Comparison of ENCODE assay signal across 27 mouse cellular contexts in genomic region chr8:125918719-125919118, GRCm38 (mm10). TPM values are rescaled to one million over a fixed set of nuclear protein-coding genes. Genes with fewer than 3 reads are reported as not detected.
DNase-seq lines count a peak whose midpoint lies in the region; ATAC-seq and TF ChIP-seq lines count a peak whose summit lies in the region.
"Had no signal": no experiment of that assay in that cellular context is flagged by ENCODE, and none has a peak within 500 bp of the region (broad histone marks: within the 10 kb centered on the region; RNA-seq: fewer than 3 reads in every experiment).

No protein-coding gene starts in this region.

- no peaks in the 10 kb centered on the region for H3K36me3 ChIP-seq in intestine, embryonic 15.5 days
- H3K36me3 ChIP-seq in intestine, postnatal 0 days (ENCODE audit: control insufficient read depth, insufficient read depth): no peaks in the 10 kb centered on the region
- H3K36me3 ChIP-seq in stomach, postnatal 0 days (ENCODE audit: control insufficient read depth, insufficient read depth, low read length): no peaks in the 10 kb centered on the region
- no peaks in the 10 kb centered on the region for H3K36me3 ChIP-seq in midbrain, embryonic 15.5 days (replicated peaks)
- H3K36me3 ChIP-seq: hindbrain, embryonic 13.5 days; limb, embryonic 13.5 days; midbrain, embryonic 12.5 days had no signal

- H3K4me2 ChIP-seq in intestine, embryonic 15.5 days (replicated peaks): peak overlapping the region; percentile 27
- H3K4me2 ChIP-seq in intestine, postnatal 0 days (replicated peaks; ENCODE audit: low read depth): peak overlapping the region; percentile 49
- H3K4me2 ChIP-seq in stomach, postnatal 0 days (replicated peaks; ENCODE audit: low read depth): no peak overlapping the region
- no peak overlapping the region for H3K4me2 ChIP-seq in midbrain, embryonic 15.5 days
- H3K4me2 ChIP-seq: heart, embryonic 11.5 days; hindbrain, embryonic 13.5 days; limb, embryonic 13.5 days; liver, embryonic 11.5 days; midbrain, embryonic 12.5 days had no signal

- TF ChIP-seq EP300 in stomach, postnatal 0 days (optimal IDR thresholded peaks at IDR 0.05): no peak

- no peak overlapping the region for H3K4me3 ChIP-seq in intestine, embryonic 15.5 days (replicated peaks)
- no peak overlapping the region for H3K4me3 ChIP-seq in intestine, postnatal 0 days (ENCODE audit: low read depth, low read length)
- H3K4me3 ChIP-seq in stomach, postnatal 0 days (ENCODE audit: low read depth, low read length): no peak overlapping the region
- no peak overlapping the region for H3K4me3 ChIP-seq in midbrain, embryonic 15.5 days
- H3K4me3 ChIP-seq: erythroblast, embryonic 14.5 days; gastrocnemius, adult 2 months; hindbrain, embryonic 13.5 days; layer of hippocampus, adult 2 months; left cerebral cortex, adult 2 months; limb, embryonic 13.5 days; megakaryocyte, embryonic 14.5 days; midbrain, embryonic 12.5 days had no signal

- H3K27me3 ChIP-seq in intestine, embryonic 15.5 days (replicated peaks): no peaks in the 10 kb centered on the region
- H3K27me3 ChIP-seq in intestine, postnatal 0 days (replicated peaks; ENCODE audit: control insufficient read depth, insufficient read depth, low read length): no peaks in the 10 kb centered on the region
- no peaks in the 10 kb centered on the region for H3K27me3 ChIP-seq in stomach, postnatal 0 days (ENCODE audit: control insufficient read depth, insufficient read depth, low read length)
- H3K27me3 ChIP-seq in midbrain, embryonic 15.5 days (replicated peaks): no peaks in the 10 kb centered on the region

- H3K9ac ChIP-seq in intestine, embryonic 15.5 days: no peak overlapping the region
- no peak overlapping the region for H3K9ac ChIP-seq in intestine, postnatal 0 days (ENCODE audit: low read depth, low read length)
- no peak overlapping the region for H3K9ac ChIP-seq in stomach, postnatal 0 days (ENCODE audit: low read length)
- no peak overlapping the region for H3K9ac ChIP-seq in midbrain, embryonic 15.5 days
- H3K9ac ChIP-seq: hindbrain, embryonic 13.5 days; limb, embryonic 13.5 days; midbrain, embryonic 12.5 days had no signal

- H3K27ac ChIP-seq in intestine, embryonic 15.5 days: peak overlapping the region; percentile 68
- H3K27ac ChIP-seq in intestine, postnatal 0 days (ENCODE audit: low read depth, low read length): peak overlapping the region; percentile 77
- H3K27ac ChIP-seq in stomach, postnatal 0 days (replicated peaks): peak overlapping the region; percentile 58; the same call in 1 of the 2 replicates
- no peak overlapping the region for H3K27ac ChIP-seq in midbrain, embryonic 15.5 days
- H3K27ac ChIP-seq: gastrocnemius, adult 2 months; hindbrain, embryonic 13.5 days; layer of hippocampus, adult 2 months; left cerebral cortex, adult 2 months; limb, embryonic 13.5 days; midbrain, embryonic 12.5 days had no signal

- H3K4me1 ChIP-seq in intestine, embryonic 15.5 days (replicated peaks): peaks cover 17% of the 10 kb centered on the region
- H3K4me1 ChIP-seq in intestine, postnatal 0 days (replicated peaks; ENCODE audit: control insufficient read depth, insufficient read depth, low read length): no peaks in the 10 kb centered on the region
- H3K4me1 ChIP-seq in stomach, postnatal 0 days (replicated peaks; ENCODE audit: control insufficient read depth, insufficient read depth): no peaks in the 10 kb centered on the region
- no peaks in the 10 kb centered on the region for H3K4me1 ChIP-seq in midbrain, embryonic 15.5 days
- H3K4me1 ChIP-seq: megakaryocyte, embryonic 14.5 days; midbrain, embryonic 12.5 days had no signal

- DNase-seq in kidney, postnatal 14 days: peak; percentile 18
- no peak for DNase-seq in kidney, adult 9 months
- DNase-seq in stomach, postnatal 0 days (ENCODE audit: low spot score): peak; percentile 47
- DNase-seq: adrenal gland, adult 2 months; B cell, adult 2 months; cerebellum, adult 2 months; cerebellum, postnatal 14 days; gastrocnemius, adult 2 months; gastrocnemius, postnatal 36 days; heart, adult 18-20 months; heart, postnatal 36 days; kidney, postnatal 10 days; lung, postnatal 36 days had no signal

- no peak for TF ChIP-seq CTCF in intestine, postnatal 0 days (IDR thresholded peaks at IDR 0.05; ENCODE audit: low read depth)
- TF ChIP-seq CTCF in stomach, postnatal 0 days (IDR thresholded peaks at IDR 0.05; ENCODE audit: low read depth): no peak

- WGBS in intestine, embryonic 15.5 days: 48% methylated on average over 2 of the region's 2 CpGs
- 50% methylated on average over 2 of the region's 2 CpGs for WGBS in intestine, postnatal 0 days
- WGBS in stomach, postnatal 0 days: 47% methylated on average over 2 of the region's 2 CpGs
- WGBS in midbrain, embryonic 15.5 days: 81% methylated on average over 2 of the region's 2 CpGs

- no peaks in the 10 kb centered on the region for H3K9me3 ChIP-seq in intestine, embryonic 15.5 days
- no peaks in the 10 kb centered on the region for H3K9me3 ChIP-seq in intestine, postnatal 0 days (ENCODE audit: control insufficient read depth)
- H3K9me3 ChIP-seq in stomach, postnatal 0 days (ENCODE audit: control insufficient read depth, low read length): no peaks in the 10 kb centered on the region
- H3K9me3 ChIP-seq in midbrain, embryonic 15.5 days: no peaks in the 10 kb centered on the region
- H3K9me3 ChIP-seq: hindbrain, embryonic 13.5 days; limb, embryonic 13.5 days; megakaryocyte, embryonic 14.5 days; midbrain, embryonic 12.5 days had no signal

- ATAC-seq in intestine, embryonic 15.5 days: peak; percentile 77
- peak; percentile 57 for ATAC-seq in intestine, postnatal 0 days
- ATAC-seq in stomach, postnatal 0 days (ENCODE audit: low FRiP score, low TSS enrichment): peak; percentile 70
- no peak for ATAC-seq in midbrain, embryonic 15.5 days (replicated peaks)
- ATAC-seq: activated CD4-positive, CD25-positive, alpha-beta regulatory T cell, adult 4 months; forebrain, embryonic 16.5 days had no signal

RNA-seq across cellular contexts. Expression of gene Map3k21, which starts 8.5 kb away (rescaled TPM):
- 4.2 and 4.5 TPM in 2 replicates for polyA plus RNA-seq in intestine, embryonic 15.5 days (2015; fragmentation: Nextera tagmentation; extraction: Ambion mirVana)
- polyA plus RNA-seq in intestine, postnatal 0 days (2015; fragmentation: Nextera tagmentation; extraction: Ambion mirVana): 4.5 and 5.1 TPM in 2 replicates
- polyA plus RNA-seq in stomach, postnatal 0 days (2015; fragmentation: Nextera tagmentation; extraction: Ambion mirVana): 1.1 and 1.2 TPM in 2 replicates
- polyA plus RNA-seq in midbrain, embryonic 15.5 days (2015; fragmentation: Nextera tagmentation; extraction: Ambion mirVana): 0.60 and 0.72 TPM in 2 replicates
- polyA plus RNA-seq: activated CD4-positive, CD25-positive, alpha-beta regulatory T cell, adult 4 months; erythroblast, embryonic 14.5 days had no signal

RNA-seq across cellular contexts. Expression of gene Pcnx2, which starts 20.6 kb away (rescaled TPM):
- 0.11 and 0.13 TPM in 2 replicates for polyA plus RNA-seq in intestine, embryonic 15.5 days (2015; fragmentation: Nextera tagmentation; extraction: Ambion mirVana)
- 0.04 and 0.29 TPM in 2 replicates for polyA plus RNA-seq in intestine, postnatal 0 days (2015; fragmentation: Nextera tagmentation; extraction: Ambion mirVana)
- polyA plus RNA-seq in stomach, postnatal 0 days (2015; fragmentation: Nextera tagmentation; extraction: Ambion mirVana): 0.17 and 0.22 TPM in 2 replicates
- polyA plus RNA-seq in midbrain, embryonic 15.5 days (2015; fragmentation: Nextera tagmentation; extraction: Ambion mirVana): 6.2 and 7.5 TPM in 2 replicates

Comparison
In these comparisons a context has a peak if more than half of its experiments do, and no peak if none do; other contexts are left out.
1. H3K4me2 ChIP-seq: peak in intestine, embryonic 15.5 days (single experiment) and intestine, postnatal 0 days (single experiment); none in stomach, postnatal 0 days (single experiment) and midbrain, embryonic 15.5 days (single experiment).